Mouse (Mus musculus) embryonic facial prominence, embryonic 14.5 days (tissue): ENCODE data around the gene Myo9a. TPM values are rescaled to one million over a fixed set of nuclear protein-coding genes. Genes with fewer than 3 reads are reported as not detected.

Experiments used
- ATAC-seq: fragments of 200-750 bp; cut with Nextera tagmentation; 2 replicates; pipeline ENCODE4 v1.8.0; 2017; ENCODE audit warnings: low read depth, moderate number of reproducible peaks, moderate TSS enrichment
- DNase-seq: peaks from one replicate; pipeline ENCODE4 v3.0.0-alpha.2; 2015; ENCODE audit warnings: low spot score
- H3K27ac ChIP-seq: fragments of 300-500 bp; sonication (generic); replicated peaks from 2 replicates; pipeline ENCODE4 v1.5.1; 2014; ENCODE audit warnings: low read depth, mild to moderate bottlenecking, low read length, moderate library complexity
- H3K27me3 ChIP-seq: fragments of 300-500 bp; sonication (generic); replicated peaks from 2 replicates; pipeline ENCODE4 v1.6.1; 2014; ENCODE audit warnings: low read length; ENCODE audit not compliant: control insufficient read depth, insufficient read depth
- H3K36me3 ChIP-seq: fragments of 300-500 bp; sonication (generic); 2 replicates; pipeline ENCODE4 v1.6.1; 2014; ENCODE audit warnings: low read length, mixed read lengths; ENCODE audit not compliant: control insufficient read depth, insufficient read depth
- H3K4me1 ChIP-seq: fragments of 300-500 bp; sonication (generic); 2 replicates; pipeline ENCODE4 v1.6.1; 2014; ENCODE audit warnings: antibody characterized with exemption, low read length; ENCODE audit not compliant: control insufficient read depth, insufficient read depth
- H3K4me2 ChIP-seq: fragments of 300-500 bp; sonication (generic); 2 replicates; pipeline ENCODE4 v1.6.1; 2014; ENCODE audit warnings: low read depth, mild to moderate bottlenecking, low read length, moderate library complexity, mixed read lengths
- H3K4me3 ChIP-seq: fragments of 300-500 bp; sonication (generic); 2 replicates; pipeline ENCODE4 v1.5.1; 2014; ENCODE audit warnings: low read depth, mild to moderate bottlenecking, low read length
- H3K9ac ChIP-seq: fragments of 300-500 bp; sonication (generic); 2 replicates; pipeline ENCODE4 v1.6.1; 2014; ENCODE audit warnings: low read depth, mild to moderate bottlenecking, low read length, moderate library complexity, mixed read lengths
- H3K9me3 ChIP-seq: fragments of 300-500 bp; sonication (generic); 2 replicates; pipeline ENCODE4 v1.6.1; 2016; ENCODE audit warnings: low read length; ENCODE audit not compliant: control insufficient read depth
- WGBS: fragments of 180-500 bp; shearing (Covaris S2); extraction: QIAGEN DNeasy Blood & Tissue Kit; methylation state at CpG from one replicate; pipeline ENCODE4 v1.1.7; 2014; 5-methylcytosine and 5-hydroxymethylcytosine counted together
- polyA plus RNA-seq: library from polyadenylated mRNA; unstranded; fragments of >200 nt; fragmentation: Nextera tagmentation; extraction: Ambion mirVana; gene quantifications from 2 replicates; pipeline ENCODE4 v1.2.1, GENCODE M21; 2014

The Myo9a gene
- polyA plus RNA-seq, 1 experiment from 2014 or later, result 18.3 TPM

DNA sequence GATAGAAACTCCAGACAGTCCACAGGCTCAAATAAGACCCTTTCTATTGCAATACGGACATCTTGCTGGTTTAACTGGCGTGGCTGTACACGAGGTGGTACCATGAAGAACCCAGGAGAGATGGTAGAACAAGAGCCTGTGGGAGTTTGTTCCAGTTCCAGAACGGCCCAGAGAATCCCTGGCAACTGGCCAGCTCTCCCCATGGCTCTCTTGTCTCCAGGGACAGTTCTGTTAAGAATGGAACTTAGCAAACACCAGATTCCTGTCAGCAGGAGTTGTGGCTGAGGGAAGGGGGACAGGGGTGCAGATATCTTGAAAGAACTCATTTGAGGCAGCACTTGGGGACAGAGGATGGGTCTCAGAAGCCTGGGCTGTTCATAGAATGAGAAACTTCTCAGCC is 220.6 kb downstream of the Myo9a start:
- Histone ChIP-seq H3K27ac (no peak overlapping the region), H3K4me1 (no peaks in the 10 kb centered on the region), H3K4me3 (no peak overlapping the region), H3K9ac (no peak overlapping the region), H3K9me3 (no peaks in the 10 kb centered on the region), H3K27me3 (no peaks in the 10 kb centered on the region), H3K36me3 (0 out of 2 replicates have a peak, but pooled peaks cover 3% of the 10 kb centered on the region), H3K4me2 (no peak overlapping the region)
- 66% methylated on average over 4 of the region's 4 CpGs for WGBS
- ATAC-seq, result no peak
- DNase-seq, result no peak

Other genes with a start within 250 kb of the Myo9a start
- 101 and 107 TPM in 2 replicates for gene Hexa, start 211.4 kb upstream of the Myo9a start, polyA plus RNA-seq
- gene Tmem202, start 211.0 kb upstream of the Myo9a start, polyA plus RNA-seq, result 0.15 and 0.64 TPM in 2 replicates
- 0.93 and 0.96 TPM in 2 replicates for gene Celf6, start 173.0 kb upstream of the Myo9a start, polyA plus RNA-seq
- gene Parp6, start 133.6 kb upstream of the Myo9a start, polyA plus RNA-seq, result 29.1 and 32.2 TPM in 2 replicates
- 1,005 and 1,158 TPM in 2 replicates for gene Pkm, start 94.5 kb upstream of the Myo9a start, polyA plus RNA-seq
- 4.5 and 5.4 TPM in 2 replicates for gene Gramd2, start 70.8 kb upstream of the Myo9a start, polyA plus RNA-seq
- gene Senp8, start 186 bp upstream of the Myo9a start, polyA plus RNA-seq, result 10.0 and 12.3 TPM in 2 replicates
- gene Nr2e3, start 209.8 kb downstream of the Myo9a start, polyA plus RNA-seq, result 0.41 and 0.60 TPM in 2 replicates